Mouse (Mus musculus): ENCODE data around the gene Jarid2.

Jarid2 gene

GRCm38 (mm10) chr13:44784551-44784950, 55.3 kb downstream of the Jarid2 start:
- DNase-seq: no peak

GRCm38 (mm10) chr13:44786291-44786690, 57.0 kb downstream of the Jarid2 start:
- DNase-seq: peak; percentile 65

- no peak for DNase-seq
Observed at GRCm38 (mm10) chr13:44788352-44789125, 59.3 kb downstream of the Jarid2 start.

- DNase-seq: no peak
Observed at GRCm38 (mm10) chr13:44789982-44790381, 60.7 kb downstream of the Jarid2 start.

GRCm38 (mm10) chr13:44792361-44792892, 63.2 kb downstream of the Jarid2 start:
- DNase-seq: no peak

- DNase-seq: no peak
Observed at GRCm38 (mm10) chr13:44795891-44796290, 66.6 kb downstream of the Jarid2 start.

- peak; percentile 37 for DNase-seq
Observed at GRCm38 (mm10) chr13:44796775-44797174, 67.5 kb downstream of the Jarid2 start.

- no peak for DNase-seq
Observed at GRCm38 (mm10) chr13:44798280-44798679, 69.0 kb downstream of the Jarid2 start.

GRCm38 (mm10) chr13:44799166-44799565, 69.9 kb downstream of the Jarid2 start:
- DNase-seq: no peak

- DNase-seq: peak; percentile 20
Observed at GRCm38 (mm10) chr13:44800059-44800458, 70.8 kb downstream of the Jarid2 start.

GRCm38 (mm10) chr13:44804876-44805275, 75.6 kb downstream of the Jarid2 start:
- peak; percentile 68 for DNase-seq

GRCm38 (mm10) chr13:44808307-44808706, 79.0 kb downstream of the Jarid2 start:
- no peak for DNase-seq

- no peak for DNase-seq
Observed at GRCm38 (mm10) chr13:44811021-44811420, 81.7 kb downstream of the Jarid2 start.

- no peak for DNase-seq
Observed at GRCm38 (mm10) chr13:44811601-44812000, 82.3 kb downstream of the Jarid2 start.

GRCm38 (mm10) chr13:44812381-44812780, 83.1 kb downstream of the Jarid2 start:
- no peak for DNase-seq

GRCm38 (mm10) chr13:44819400-44819799, 90.1 kb downstream of the Jarid2 start:
- peak; percentile 71 for DNase-seq

GRCm38 (mm10) chr13:44822578-44822977, 93.3 kb downstream of the Jarid2 start:
- no peak for DNase-seq

GRCm38 (mm10) chr13:44828903-44829302, 99.6 kb downstream of the Jarid2 start:
- no peak for DNase-seq

- DNase-seq: no peak
Observed at GRCm38 (mm10) chr13:44832104-44832503, 102.8 kb downstream of the Jarid2 start.

GRCm38 (mm10) chr13:44832866-44833265, 103.6 kb downstream of the Jarid2 start:
- no peak for DNase-seq

GRCm38 (mm10) chr13:44833353-44833752, 104.1 kb downstream of the Jarid2 start:
- peak; percentile 65 for DNase-seq

GRCm38 (mm10) chr13:44837445-44837844, 108.2 kb downstream of the Jarid2 start:
- no peak for DNase-seq

- DNase-seq: peak; percentile 93
Observed at GRCm38 (mm10) chr13:44839866-44840835, 110.9 kb downstream of the Jarid2 start.

All from kidney, postnatal 14 days (tissue).